Mouse (Mus musculus) gastrocnemius, adult 2 months (tissue): ENCODE data around the gene Ifngr2. TPM values are rescaled to one million over a fixed set of nuclear protein-coding genes. Genes with fewer than 3 reads are reported as not detected.
"Not testable (repeated sequence)": the region's sequence is repeated elsewhere in the genome, so short reads cannot be mapped to it uniquely, and the experiment has no call there.

ENCODE experiments used
- DNase-seq: peaks from one replicate; pipeline ENCODE4 v3.0.0; 2022
- H3K27ac ChIP-seq: fragments of 200-600 bp; 2 replicates; pipeline ENCODE4 v1.8.1; 2022; ENCODE audit warnings: mild to moderate bottlenecking
- H3K4me3 ChIP-seq: fragments of 200-600 bp; 2 replicates; pipeline ENCODE4 v1.8.1; 2022; ENCODE audit warnings: mild to moderate bottlenecking, moderate library complexity
- CTCF ChIP-seq: fragments of 200-600 bp; IDR thresholded peaks from 2 replicates; pipeline ENCODE4 v1.8.1; 2022; ENCODE audit warnings: antibody characterized with exemption, mild to moderate bottlenecking, moderate library complexity
- intact Hi-C: fragments of 180-260 bp; cut with DNase I; formaldehyde crosslinking; loops from one replicate; pipeline ENCODE4 v1.15.1; 2025
- total RNA-seq, 2 experiments: library from RNA; stranded (reverse); gene quantifications; 2 replicates each; pipeline ENCODE4 v1.2.3; 2021

The Ifngr2 gene
- total RNA-seq, 2 experiments from 2014 or later, result 55.2 to 55.5 TPM

DNA sequence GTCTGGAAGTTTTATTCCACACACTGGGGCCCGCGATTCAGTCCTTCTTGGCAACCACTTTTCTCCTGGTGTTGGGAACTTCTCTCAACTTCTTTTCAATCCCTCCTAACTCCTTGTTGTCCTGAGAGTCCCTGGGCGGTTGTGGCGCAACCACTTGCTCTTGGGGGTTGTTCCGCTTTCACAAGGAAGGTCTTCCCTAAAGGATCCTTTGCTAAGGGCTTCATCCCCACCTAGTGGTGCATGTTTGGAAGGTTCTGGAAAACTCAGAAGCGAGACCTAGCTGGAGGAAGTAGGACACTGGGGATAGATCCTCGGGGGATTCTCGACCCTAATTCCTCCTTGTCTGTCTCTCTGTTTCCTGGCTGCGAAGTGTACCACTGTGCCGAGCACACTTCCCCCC, 19.8 kb upstream of the Ifngr2 start:
- DNase-seq, result peak; percentile 63
- no peak overlapping the region for H3K4me3 ChIP-seq
- TF ChIP-seq CTCF, result peak; percentile 52
- intact Hi-C loops, result no loop called here
- H3K27ac ChIP-seq, result no peak overlapping the region

DNA sequence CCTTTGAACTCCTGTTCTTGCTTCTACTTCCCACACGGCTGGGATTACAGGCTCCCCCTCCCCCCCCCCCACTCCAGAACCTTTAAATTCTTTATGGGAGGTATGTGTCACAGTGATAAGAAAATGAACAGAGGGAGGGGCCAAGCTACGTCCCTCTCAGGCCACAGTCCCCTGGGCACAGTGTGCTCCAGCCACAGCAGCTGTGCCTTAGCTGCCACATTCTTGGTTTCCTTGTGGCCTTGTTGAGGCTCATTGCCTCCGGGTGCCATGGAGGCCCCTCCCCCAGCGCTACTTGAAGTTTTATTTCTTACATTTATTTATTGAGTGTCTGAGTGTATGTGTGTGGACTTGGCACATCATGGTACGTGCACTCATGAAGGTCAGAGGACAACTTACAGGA, 19.4 kb upstream of the Ifngr2 start:
- Histone ChIP-seq H3K27ac (no peak overlapping the region), H3K4me3 (no peak overlapping the region)
- DNase-seq, result no peak
- intact Hi-C loops, result no loop called here
- TF ChIP-seq CTCF, result no peak

DNA sequence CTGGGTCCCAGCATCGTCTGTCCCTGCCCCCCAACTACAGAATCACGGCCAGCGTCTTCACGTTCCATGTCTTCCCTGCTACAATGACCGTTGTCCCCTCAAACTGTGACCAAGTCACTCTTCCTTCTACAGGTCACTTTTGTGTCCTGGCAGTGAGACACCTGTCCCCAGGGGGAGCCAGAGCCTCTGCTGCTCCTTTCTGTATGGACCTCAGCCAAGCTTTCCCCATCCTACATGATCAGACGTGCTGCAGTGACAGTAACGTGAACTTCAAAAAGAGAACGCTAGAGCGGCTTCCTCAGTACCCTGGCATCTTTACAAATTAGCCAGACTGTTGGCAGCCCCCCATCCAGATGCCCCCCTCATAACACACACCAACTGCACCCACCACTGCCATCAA, 18.3 kb upstream of the Ifngr2 start:
- no peak for DNase-seq
- Histone ChIP-seq H3K4me3 (no peak overlapping the region), H3K27ac (no peak overlapping the region)
- intact Hi-C loops, result no loop called here
- TF ChIP-seq CTCF, result peak; percentile 27; the same call in 1 of the 2 replicates

DNA sequence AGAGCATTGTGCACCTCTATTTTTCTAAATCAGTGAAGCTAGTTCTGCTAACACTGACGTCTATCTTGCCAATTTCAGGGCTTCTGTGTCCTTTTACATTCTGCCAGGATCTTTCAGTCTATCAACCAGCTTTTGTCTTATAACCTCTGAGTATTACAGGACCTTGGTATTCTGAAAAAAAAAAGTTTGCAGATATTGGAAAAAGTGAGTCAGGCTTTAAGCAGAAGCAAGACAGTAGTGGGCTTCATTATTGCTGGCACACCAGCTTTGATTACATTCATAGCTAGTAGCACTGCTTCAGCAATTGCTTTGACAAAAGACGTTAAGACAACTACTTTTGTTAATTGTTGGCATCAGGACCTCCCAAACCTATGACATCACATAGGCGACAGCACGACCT, 16.0 kb upstream of the Ifngr2 start:
- H3K27ac ChIP-seq, DNase-seq, intact Hi-C loops, H3K4me3 ChIP-seq: not testable (repeated sequence)

DNA sequence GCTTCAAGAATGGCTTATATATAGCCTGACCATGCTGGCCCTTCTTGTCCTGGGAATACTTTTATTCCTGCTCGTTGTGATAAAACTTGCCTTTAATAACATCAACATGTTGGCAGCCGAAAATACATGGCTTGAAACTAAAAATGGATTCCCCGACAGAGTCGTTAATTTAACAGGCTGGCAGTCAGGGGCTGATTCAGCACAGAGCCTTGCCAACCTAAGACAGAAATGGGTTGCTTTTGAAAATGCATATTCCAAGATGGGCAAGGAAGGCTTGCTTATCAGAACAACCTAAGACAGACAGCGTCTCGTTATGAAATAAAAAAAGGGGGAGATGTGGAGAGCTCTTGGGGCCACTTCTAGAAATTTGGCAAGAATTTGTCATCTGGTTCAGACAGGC, 15.0 kb upstream of the Ifngr2 start:
- TF ChIP-seq CTCF, result no peak
- intact Hi-C loops, result no loop called here
- Histone ChIP-seq H3K27ac (0 out of 2 replicates have a peak overlapping the region, but pooled peaks have one; percentile 2), H3K4me3 (no peak overlapping the region)
- no peak for DNase-seq

DNA sequence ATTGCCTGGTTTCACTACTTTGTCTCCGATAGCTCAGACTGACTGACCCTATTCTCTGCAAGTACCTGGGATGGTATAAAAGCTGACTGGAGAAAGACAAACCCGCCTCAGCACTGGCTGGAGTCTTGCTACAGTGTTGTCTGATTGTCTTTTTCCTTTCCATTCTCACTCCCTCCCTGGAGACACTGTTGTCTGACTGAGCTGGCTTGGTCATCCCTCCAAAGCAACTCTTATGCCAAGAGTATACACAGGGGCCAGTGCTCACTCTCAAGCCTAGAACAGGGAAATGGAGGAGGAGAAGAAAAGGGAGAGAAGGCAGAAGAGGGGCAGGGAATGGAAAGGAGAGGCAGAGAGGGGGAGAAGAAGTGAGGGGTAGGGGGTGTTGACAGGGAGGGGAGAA, 14.4 kb upstream of the Ifngr2 start:
- intact Hi-C loops, result no loop called here
- TF ChIP-seq CTCF, result no peak

DNA sequence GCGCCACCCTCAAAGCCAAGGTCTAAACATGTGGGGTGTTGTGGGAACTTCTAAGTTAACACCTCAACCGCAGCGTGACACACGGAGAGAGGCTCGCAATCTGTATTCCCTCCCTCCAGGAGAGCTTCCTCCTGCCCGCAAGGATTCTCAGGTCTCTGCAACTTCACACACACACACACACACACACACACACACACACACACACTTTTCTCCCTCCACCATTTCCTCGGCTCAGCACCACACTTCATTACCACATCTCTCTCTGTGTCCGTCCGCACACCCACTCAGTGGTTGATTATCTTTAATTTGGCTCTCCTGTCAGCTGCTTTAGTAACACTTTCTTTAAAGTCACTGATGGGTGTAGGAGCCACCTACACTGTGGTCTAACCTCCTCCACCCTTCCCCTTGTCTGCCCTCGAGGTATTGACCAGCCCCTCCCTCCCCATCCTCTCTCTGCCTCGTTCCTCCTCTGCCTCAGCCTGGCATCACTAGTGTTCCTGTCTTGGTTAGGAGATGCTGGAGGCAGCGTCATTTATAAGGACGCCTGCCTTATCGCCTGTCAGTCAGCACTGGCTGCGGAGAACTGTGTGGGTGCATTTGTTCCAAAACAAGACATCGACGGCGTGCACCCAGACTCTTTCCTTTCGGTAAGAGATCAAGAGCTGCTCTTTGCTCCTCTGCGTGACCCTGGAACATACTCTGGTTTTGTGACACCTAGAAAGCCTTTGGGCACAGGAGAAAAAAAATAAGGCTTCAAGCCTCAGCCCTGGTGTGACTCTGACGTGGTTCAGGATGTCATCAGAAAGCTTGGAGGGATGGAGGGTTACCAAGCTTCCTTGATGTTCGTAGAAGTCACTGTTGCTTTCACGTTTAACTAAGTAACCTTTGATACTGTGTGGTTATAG, 13.5 kb upstream of the Ifngr2 start:
- no peak for DNase-seq
- Histone ChIP-seq H3K27ac (no peak overlapping the region), H3K4me3 (no peak overlapping the region)
- no peak for TF ChIP-seq CTCF
- intact Hi-C loops, result no loop called here

More for the DNA sequence above, 14.4 kb upstream of the Ifngr2 start:
- Histone ChIP-seq H3K4me3 (no peak overlapping the region), H3K27ac (0 out of 2 replicates have a peak overlapping the region, but pooled peaks have one; percentile 2)
- DNase-seq, result no peak

DNA sequence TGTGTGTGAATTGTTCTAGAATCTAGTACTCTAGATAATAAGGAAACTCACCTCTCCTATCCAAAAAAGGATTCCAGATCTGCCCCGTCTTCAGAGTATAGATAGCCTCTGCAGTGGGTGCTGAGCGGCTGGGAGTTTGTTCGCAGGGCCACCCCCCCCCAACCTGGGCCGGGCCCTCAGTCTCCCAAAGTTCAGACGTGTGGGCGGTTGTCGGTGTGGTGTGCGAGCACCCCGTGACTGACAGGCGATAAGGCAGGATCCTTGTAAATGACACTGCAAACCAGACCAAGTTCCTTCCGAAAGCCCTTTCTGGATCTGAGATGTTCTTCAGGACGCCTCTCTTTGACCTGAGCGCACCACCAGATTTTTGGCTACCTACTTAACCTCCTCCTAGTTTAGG, 12.4 kb upstream of the Ifngr2 start:
- no peak for TF ChIP-seq CTCF
- no peak overlapping the region for H3K4me3 ChIP-seq
- DNase-seq, result peak; percentile 54
- no peak overlapping the region for H3K27ac ChIP-seq
- intact Hi-C loops, result no loop called here

DNA sequence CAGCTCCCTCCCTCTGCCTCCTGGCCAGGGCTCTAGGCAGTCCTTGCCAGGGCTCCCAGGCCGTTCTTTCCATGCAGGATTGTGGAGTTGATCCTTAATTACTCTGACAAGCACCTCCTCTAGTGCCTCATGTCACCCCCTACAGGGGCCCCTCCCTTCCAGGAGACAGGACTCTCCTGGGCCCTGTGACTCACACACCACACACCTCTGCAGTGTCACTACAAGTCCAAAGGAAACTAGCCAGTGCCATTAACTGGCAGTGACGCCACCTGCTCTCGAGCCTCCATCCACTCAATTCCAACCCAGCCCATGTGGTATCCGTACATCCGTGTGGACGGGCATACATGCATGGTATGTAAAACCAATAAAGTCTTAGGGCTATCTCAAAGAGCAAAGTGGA, 12.0 kb upstream of the Ifngr2 start:
- TF ChIP-seq CTCF, result no peak
- intact Hi-C loops, result no loop called here
- DNase-seq, result no peak
- no peak overlapping the region for H3K4me3 ChIP-seq
- H3K27ac ChIP-seq, result no peak overlapping the region

DNA sequence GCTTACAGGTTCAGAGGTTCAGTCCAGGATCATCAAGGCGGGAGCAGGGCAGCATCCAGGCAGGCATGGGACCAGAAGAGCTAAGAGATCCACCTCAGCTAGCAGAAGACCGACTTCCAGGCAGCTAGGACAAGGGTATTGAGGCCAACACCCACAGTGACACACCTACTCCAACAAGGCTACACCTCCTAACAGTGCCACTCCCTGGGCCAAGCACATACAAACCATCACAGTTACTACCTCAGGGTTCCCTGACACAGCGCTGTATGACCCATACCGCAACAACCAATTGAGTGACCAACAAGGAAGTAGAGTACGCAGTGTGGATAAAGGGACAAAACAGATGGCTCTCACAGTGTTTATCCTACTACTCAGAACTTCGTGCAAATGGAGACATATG, 10.5 kb upstream of the Ifngr2 start:
- Histone ChIP-seq H3K27ac (no peak overlapping the region), H3K4me3 (no peak overlapping the region)
- intact Hi-C loops, result no loop called here
- TF ChIP-seq CTCF, result no peak
- no peak for DNase-seq

DNA sequence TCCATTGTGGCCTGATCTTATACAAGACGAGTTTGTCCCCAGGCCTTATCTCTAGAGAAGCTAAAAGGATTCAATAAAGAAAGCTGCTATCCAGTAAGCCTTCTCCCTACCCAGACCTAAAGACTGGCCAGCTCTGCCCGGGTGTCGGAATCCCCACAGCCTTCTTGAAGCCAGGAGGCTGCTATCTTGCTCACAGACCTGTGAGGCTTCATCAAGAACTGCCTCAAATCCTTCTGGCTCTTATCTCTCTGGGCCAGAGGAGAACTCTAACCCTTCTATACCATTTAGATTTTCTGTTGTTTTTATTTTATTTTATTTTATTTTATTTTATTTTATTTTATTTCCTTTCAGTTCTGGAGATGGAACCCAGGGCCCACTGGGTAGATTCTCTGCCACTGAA, 9.8 kb upstream of the Ifngr2 start:
- no peak for DNase-seq
- intact Hi-C loops, result no loop called here
- H3K27ac ChIP-seq, result no peak overlapping the region
- no peak for TF ChIP-seq CTCF
- no peak overlapping the region for H3K4me3 ChIP-seq

DNA sequence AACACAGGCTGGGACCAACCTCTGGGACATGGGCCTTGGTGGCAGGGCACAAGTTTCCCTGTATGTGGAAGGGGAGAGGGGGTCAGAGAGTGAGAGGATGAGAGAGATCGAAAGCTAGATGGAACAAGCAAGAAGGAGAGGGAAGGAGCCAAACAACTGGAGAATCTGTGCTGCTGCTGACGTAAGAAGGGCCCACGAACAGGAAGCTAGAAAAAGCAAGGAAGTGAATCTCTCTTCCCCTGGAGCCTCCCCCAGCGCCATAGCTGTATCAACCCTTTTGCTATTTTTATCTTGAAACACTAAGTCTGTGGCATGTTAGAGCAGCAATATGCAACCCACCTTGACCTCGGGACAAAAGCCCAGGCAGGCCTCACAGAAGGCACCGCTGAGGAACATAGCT, 8.8 kb upstream of the Ifngr2 start:
- intact Hi-C loops, result no loop called here
- no peak overlapping the region for H3K27ac ChIP-seq
- no peak overlapping the region for H3K4me3 ChIP-seq
- no peak for TF ChIP-seq CTCF
- no peak for DNase-seq

DNA sequence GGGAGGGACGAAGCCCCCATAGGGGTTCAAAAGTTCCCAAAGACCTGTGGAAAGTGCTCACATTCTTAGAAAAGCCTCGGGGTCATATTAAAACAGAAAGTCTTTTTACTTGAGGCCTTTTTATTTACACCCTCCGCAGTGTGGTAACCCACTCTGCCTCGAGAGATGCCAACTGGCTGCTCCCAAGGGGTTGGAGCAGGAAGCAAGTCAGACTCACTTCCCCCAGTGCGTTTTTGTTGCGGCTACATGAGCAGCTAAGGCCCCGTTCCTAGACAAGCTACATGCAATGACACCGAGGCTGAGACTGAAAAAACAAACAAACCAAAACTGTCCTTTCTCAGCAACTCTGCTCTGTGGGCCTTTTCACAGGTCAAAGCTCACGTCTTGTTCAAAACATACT, 8.4 kb upstream of the Ifngr2 start:
- intact Hi-C loops, result no loop called here
- Histone ChIP-seq H3K4me3 (no peak overlapping the region), H3K27ac (no peak overlapping the region)
- TF ChIP-seq CTCF, result no peak
- DNase-seq, result no peak

DNA sequence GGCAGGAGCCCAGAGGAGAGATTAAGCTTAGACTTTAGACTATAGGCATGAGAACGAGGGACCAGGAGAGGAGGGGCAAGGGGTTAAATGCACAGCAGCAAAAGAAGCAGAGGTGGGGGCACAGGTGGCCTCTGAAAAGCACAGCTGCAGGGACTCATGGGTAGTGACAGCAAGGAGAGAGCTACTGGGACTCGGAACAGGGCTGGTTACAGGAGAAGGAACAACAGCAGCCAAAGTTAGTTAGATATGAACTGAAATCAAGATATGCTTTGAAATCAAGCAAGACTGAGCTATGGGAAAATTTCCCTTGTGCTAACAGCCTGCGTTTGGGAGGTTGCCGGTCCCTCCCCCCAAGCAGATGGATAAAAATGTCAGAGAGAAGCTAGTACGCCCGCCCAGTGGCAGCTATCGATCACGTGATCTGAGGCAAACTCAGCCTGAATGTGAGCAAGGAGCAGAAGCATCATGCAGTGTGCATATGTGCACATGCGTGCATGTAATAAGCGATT, 5.2 kb upstream of the Ifngr2 start:
- intact Hi-C loops, result no loop called here
- H3K4me3 ChIP-seq, result peak overlapping the region; percentile 35
- H3K27ac ChIP-seq, result no peak overlapping the region
- no peak for TF ChIP-seq CTCF
- no peak for DNase-seq
